Mouse (Mus musculus): ENCODE measurements at regions not wholly inside any gene's neighbourhood (a gene's known extent, or its start where the extent isn't known, plus 50 kb on each side); places are given as distances from the start of the nearest gene placed in this dataset.

DNA sequence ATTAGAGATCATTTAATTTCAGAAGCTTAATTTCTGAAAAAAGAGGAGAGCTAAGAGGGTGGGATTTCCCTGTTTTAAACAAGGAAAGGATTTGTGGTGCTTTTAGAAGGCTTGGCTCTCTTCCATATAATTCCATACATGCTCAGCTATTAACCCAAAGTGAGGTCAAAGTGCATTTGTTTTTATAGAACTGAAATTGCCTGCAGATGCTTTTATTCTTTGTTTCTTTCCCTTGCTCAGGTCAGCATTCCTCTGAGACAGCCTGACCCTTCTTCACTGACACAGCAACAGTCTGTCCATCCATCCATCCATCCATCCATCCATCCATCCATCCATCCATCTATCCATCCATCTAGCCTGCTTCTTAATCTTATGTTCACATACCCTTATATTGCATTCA is 82.0 kb upstream of the Cdkn2b start:
- Histone ChIP-seq H3K36me3 (ENCODE audit: control insufficient read depth, insufficient read depth, low read length) (no peaks in the 10 kb centered on the region), H3K4me1 (ENCODE audit: control insufficient read depth, insufficient read depth, low read length) (no peaks in the 10 kb centered on the region), H3K79me2 (ENCODE audit: control insufficient read depth, insufficient read depth, low read length) (no peaks in the 10 kb centered on the region), H3K27me3 (ENCODE audit: control insufficient read depth, insufficient read depth, low read length) (no peaks in the 10 kb centered on the region), H3K27ac (replicated peaks; ENCODE audit: insufficient read depth, low read depth, low read length) (no peak overlapping the region), H3K9ac (ENCODE audit: low read depth, low read length) (no peak overlapping the region), H3K4me3 (ENCODE audit: insufficient read depth, low read depth, low read length) (no peak overlapping the region)
- no peak for DNase-seq (ENCODE audit: extremely low read depth, low read depth, low spot score)
- TF ChIP-seq POLR2A (IDR thresholded peaks at IDR 0.05; ENCODE audit: extremely low read depth, insufficient read depth, low read length) (no peak), CTCF (IDR thresholded peaks at IDR 0.05; ENCODE audit: low read depth, low read length) (no peak)

DNA sequence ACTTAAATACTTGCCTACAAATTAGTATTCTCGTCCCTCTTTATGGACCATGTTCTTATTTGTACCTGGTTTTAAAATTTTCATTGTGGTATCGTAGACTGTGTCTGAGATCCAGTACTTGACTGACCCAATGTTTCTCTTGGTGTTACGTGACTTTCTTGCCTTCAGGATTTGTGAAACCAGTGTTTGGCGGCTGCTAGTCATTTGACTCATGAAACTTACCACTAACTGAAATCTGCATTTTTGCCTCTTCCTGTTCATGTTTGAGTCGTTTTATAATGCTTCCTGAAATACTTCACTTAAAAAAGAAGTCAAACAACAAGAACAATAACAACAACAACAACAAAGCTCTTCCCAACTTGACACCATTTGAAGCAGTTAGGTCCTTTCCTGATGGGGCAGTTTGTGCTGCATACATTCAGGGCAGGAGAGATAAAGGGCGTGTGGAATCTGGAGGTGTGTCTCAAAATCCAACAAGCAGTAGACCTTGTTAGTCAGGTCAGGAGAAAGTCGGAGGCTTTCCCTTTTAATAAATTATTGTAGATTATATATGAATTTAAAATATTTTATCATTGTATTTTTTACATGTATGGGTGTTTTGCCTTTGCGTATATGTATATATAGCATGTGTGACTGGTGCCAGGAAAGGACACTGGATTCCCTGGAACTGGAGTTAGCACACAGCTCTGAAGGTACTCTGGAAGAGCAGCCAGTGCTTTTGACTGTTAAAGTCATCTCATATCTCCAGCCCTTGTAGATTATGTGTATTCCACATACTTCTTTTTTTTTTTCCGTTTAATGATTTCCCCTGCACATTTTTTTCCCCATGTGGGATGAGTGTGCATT is 80.8 kb upstream of the Cdkn2b start:
- Histone ChIP-seq H3K4me3 (ENCODE audit: insufficient read depth, low read depth, low read length) (no peak overlapping the region), H3K79me2 (ENCODE audit: control insufficient read depth, insufficient read depth, low read length) (no peaks in the 10 kb centered on the region), H3K4me1 (ENCODE audit: control insufficient read depth, insufficient read depth, low read length) (no peaks in the 10 kb centered on the region), H3K27ac (replicated peaks; ENCODE audit: insufficient read depth, low read depth, low read length) (no peak overlapping the region), H3K27me3 (ENCODE audit: control insufficient read depth, insufficient read depth, low read length) (no peaks in the 10 kb centered on the region), H3K9ac (ENCODE audit: low read depth, low read length) (no peak overlapping the region), H3K36me3 (ENCODE audit: control insufficient read depth, insufficient read depth, low read length) (no peaks in the 10 kb centered on the region)
- DNase-seq (ENCODE audit: extremely low read depth, low read depth, low spot score), result no peak
- 81% methylated on average over 9 of the region's 9 CpGs for WGBS
- TF ChIP-seq CTCF (IDR thresholded peaks at IDR 0.05; ENCODE audit: low read depth, low read length) (no peak), POLR2A (IDR thresholded peaks at IDR 0.05; ENCODE audit: extremely low read depth, insufficient read depth, low read length) (no peak)

DNA sequence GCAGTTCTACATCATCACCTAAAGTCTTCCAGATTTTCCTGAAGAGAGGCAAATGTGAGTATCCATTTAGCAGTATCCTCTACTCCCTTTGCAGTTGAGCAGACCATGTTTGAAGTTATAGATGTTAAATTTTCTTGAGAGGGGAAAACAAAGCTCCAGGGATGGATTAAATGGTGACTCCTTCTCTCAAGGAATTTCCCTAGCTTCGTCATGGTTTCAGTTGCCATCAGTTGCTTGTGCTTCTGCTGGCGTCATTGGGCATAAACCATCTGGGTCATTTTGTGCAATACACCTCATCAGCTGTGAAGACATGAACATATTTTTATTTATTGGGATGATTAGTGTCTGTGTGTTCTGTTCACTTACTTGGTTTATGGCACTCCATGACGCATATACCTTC is 72.7 kb upstream of the Cdkn2b start:
- Histone ChIP-seq H3K4me1 (ENCODE audit: control insufficient read depth, insufficient read depth, low read length) (no peaks in the 10 kb centered on the region), H3K27me3 (ENCODE audit: control insufficient read depth, insufficient read depth, low read length) (no peaks in the 10 kb centered on the region), H3K9ac (ENCODE audit: low read depth, low read length) (no peak overlapping the region), H3K27ac (replicated peaks; ENCODE audit: insufficient read depth, low read depth, low read length) (no peak overlapping the region), H3K79me2 (ENCODE audit: control insufficient read depth, insufficient read depth, low read length) (no peaks in the 10 kb centered on the region), H3K36me3 (ENCODE audit: control insufficient read depth, insufficient read depth, low read length) (no peaks in the 10 kb centered on the region), H3K4me3 (ENCODE audit: insufficient read depth, low read depth, low read length) (no peak overlapping the region)
- DNase-seq (ENCODE audit: extremely low read depth, low read depth, low spot score), result no peak
- TF ChIP-seq POLR2A (IDR thresholded peaks at IDR 0.05; ENCODE audit: extremely low read depth, insufficient read depth, low read length), result no peak
- no peak for TF ChIP-seq CTCF (IDR thresholded peaks at IDR 0.05; ENCODE audit: low read depth, low read length)
- 90% methylated on average over 3 of the region's 3 CpGs for WGBS

DNA sequence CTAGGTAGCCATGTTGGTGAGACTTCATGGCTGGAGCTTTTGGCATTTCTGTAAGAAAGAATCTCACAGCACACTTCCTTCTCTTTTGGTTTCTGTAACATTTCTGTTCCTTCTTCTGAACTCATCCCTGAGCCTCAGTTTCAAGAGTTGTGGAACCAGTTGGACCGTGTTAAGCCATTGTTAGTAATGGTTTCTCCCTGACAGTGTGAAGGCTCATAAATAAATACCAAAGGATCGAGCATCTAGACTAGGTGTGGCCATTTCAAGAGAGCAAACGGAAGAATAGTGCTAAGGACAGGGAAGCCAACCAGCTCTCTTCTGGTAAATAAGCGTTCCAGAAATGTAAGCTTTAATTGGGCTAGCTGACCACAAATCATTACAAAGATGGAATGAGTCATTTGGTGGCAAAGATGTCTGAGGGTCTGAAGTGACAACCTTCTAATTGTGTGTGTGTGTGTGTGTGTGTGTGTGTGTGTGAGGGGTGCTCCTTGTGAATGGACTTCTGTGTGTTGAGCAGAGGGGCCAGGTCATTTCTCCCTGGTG is 71.7 kb upstream of the Cdkn2b start:
- no peak for TF ChIP-seq CTCF (IDR thresholded peaks at IDR 0.05; ENCODE audit: low read depth, low read length)
- no peak for TF ChIP-seq POLR2A (IDR thresholded peaks at IDR 0.05; ENCODE audit: extremely low read depth, insufficient read depth, low read length)
- no peaks in the 10 kb centered on the region for H3K79me2 ChIP-seq (ENCODE audit: control insufficient read depth, insufficient read depth, low read length)
- 70% methylated on average over 4 of the region's 4 CpGs for WGBS

DNA sequence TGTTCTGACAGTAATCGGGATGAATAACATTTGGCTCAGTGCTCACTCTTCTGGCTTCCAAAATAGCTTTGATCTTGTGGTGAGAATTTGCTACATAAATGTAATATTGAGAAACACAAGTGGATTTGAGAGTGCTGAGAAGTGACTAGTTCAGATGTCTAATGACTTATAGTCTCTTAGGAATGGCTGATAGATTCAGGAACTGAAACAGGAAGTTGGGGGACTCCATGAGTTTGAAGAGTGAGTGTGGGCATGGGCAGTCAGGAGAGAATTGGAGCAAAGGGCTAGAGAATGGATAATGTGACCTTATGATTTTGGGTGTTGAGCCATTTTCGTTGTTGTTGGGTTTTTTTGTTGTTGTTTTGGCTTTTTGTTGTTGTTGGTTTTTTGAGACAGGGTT is 70.9 kb upstream of the Cdkn2b start:
- Histone ChIP-seq H3K27ac (replicated peaks; ENCODE audit: insufficient read depth, low read depth, low read length) (no peak overlapping the region), H3K4me3 (ENCODE audit: insufficient read depth, low read depth, low read length) (no peak overlapping the region), H3K36me3 (ENCODE audit: control insufficient read depth, insufficient read depth, low read length) (no peaks in the 10 kb centered on the region), H3K4me1 (ENCODE audit: control insufficient read depth, insufficient read depth, low read length) (no peaks in the 10 kb centered on the region), H3K27me3 (ENCODE audit: control insufficient read depth, insufficient read depth, low read length) (no peaks in the 10 kb centered on the region), H3K9ac (ENCODE audit: low read depth, low read length) (no peak overlapping the region), H3K79me2 (ENCODE audit: control insufficient read depth, insufficient read depth, low read length) (no peaks in the 10 kb centered on the region)
- 90% methylated on average over 2 of the region's 2 CpGs for WGBS
- DNase-seq (ENCODE audit: extremely low read depth, low read depth, low spot score), result peak; percentile 6
- TF ChIP-seq CTCF (IDR thresholded peaks at IDR 0.05; ENCODE audit: low read depth, low read length), result no peak
- TF ChIP-seq POLR2A (IDR thresholded peaks at IDR 0.05; ENCODE audit: extremely low read depth, insufficient read depth, low read length), result no peak

More for the DNA sequence above, 71.7 kb upstream of the Cdkn2b start:
- Histone ChIP-seq H3K27ac (replicated peaks; ENCODE audit: insufficient read depth, low read depth, low read length) (no peak overlapping the region), H3K27me3 (ENCODE audit: control insufficient read depth, insufficient read depth, low read length) (no peaks in the 10 kb centered on the region), H3K9ac (ENCODE audit: low read depth, low read length) (no peak overlapping the region), H3K4me3 (ENCODE audit: insufficient read depth, low read depth, low read length) (no peak overlapping the region), H3K36me3 (ENCODE audit: control insufficient read depth, insufficient read depth, low read length) (no peaks in the 10 kb centered on the region), H3K4me1 (ENCODE audit: control insufficient read depth, insufficient read depth, low read length) (no peaks in the 10 kb centered on the region)
- DNase-seq (ENCODE audit: extremely low read depth, low read depth, low spot score), result no peak

DNA sequence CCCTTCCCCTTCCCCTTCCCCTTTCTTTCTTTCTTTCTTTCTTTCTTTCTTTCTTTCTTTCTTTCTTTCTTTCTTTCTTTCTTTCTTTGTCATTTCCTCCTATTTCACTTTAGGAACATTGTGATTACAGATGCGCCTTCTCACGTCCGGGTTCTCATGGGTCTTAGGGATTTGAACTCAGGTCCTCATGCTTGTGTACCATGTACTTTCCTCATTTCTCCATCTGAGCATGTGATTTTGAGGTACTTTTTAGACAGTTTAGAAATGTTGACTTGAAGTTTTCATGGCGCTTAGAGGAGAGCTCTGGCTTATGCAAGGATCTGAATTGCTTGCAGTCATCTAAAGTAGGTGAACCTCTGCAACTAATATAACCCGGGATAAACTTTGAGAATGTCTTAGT is 70.2 kb upstream of the Cdkn2b start:
- no peaks in the 10 kb centered on the region for H3K27me3 ChIP-seq (ENCODE audit: control insufficient read depth, insufficient read depth, low read length)
- H3K36me3 ChIP-seq (ENCODE audit: control insufficient read depth, insufficient read depth, low read length), result no peaks in the 10 kb centered on the region
- TF ChIP-seq CTCF (IDR thresholded peaks at IDR 0.05; ENCODE audit: low read depth, low read length) (no peak), POLR2A (IDR thresholded peaks at IDR 0.05; ENCODE audit: extremely low read depth, insufficient read depth, low read length) (no peak)
- no peak overlapping the region for H3K27ac ChIP-seq (replicated peaks; ENCODE audit: insufficient read depth, low read depth, low read length)
- no peaks in the 10 kb centered on the region for H3K79me2 ChIP-seq (ENCODE audit: control insufficient read depth, insufficient read depth, low read length)
- WGBS, result 92% methylated on average over 5 of the region's 5 CpGs
- H3K9ac ChIP-seq (ENCODE audit: low read depth, low read length), result no peak overlapping the region
- no peak overlapping the region for H3K4me3 ChIP-seq (ENCODE audit: insufficient read depth, low read depth, low read length)
- no peak for DNase-seq (ENCODE audit: extremely low read depth, low read depth, low spot score)
- no peaks in the 10 kb centered on the region for H3K4me1 ChIP-seq (ENCODE audit: control insufficient read depth, insufficient read depth, low read length)

Measured in liver, adult 2 months (tissue).